Mouse (Mus musculus): Measurements from ENCODE around the gene Tradd.
"Not testable (repeated sequence)": the region's sequence is repeated elsewhere in the genome, so short reads cannot be mapped to it uniquely, and the experiment has no call there.

Tradd gene

GRCm38 (mm10) chr8:105295256-105295655 lies 30.8 kb upstream of the Tradd start:
- no peak for DNase-seq (ENCODE audit: low spot score in 2 of 2)

- DNase-seq (ENCODE audit: low spot score in 2 of 2) = no peak
These were observed 30.4 kb upstream of the Tradd start for GRCm38 (mm10) chr8:105294776-105295175.

- no peak for DNase-seq (ENCODE audit: low spot score in 2 of 2)
These were observed 29.0 kb upstream of the Tradd start for GRCm38 (mm10) chr8:105293405-105293804.

- DNase-seq (ENCODE audit: low spot score in 2 of 2) = no peak
These were observed 28.1 kb upstream of the Tradd start for GRCm38 (mm10) chr8:105292471-105292870.

GRCm38 (mm10) chr8:105291802-105292201 lies 27.4 kb upstream of the Tradd start:
- not testable (repeated sequence) for DNase-seq (ENCODE audit: low spot score in 2 of 2)

- DNase-seq (ENCODE audit: low spot score in 2 of 2) = not testable (repeated sequence)
These were observed 27.0 kb upstream of the Tradd start for GRCm38 (mm10) chr8:105291364-105291763.

GRCm38 (mm10) chr8:105290554-105291314 lies 26.3 kb upstream of the Tradd start:
- DNase-seq (ENCODE audit: low spot score in 2 of 2) = peak; percentile 59 to 72

- DNase-seq (ENCODE audit: low spot score in 2 of 2) = no peak
These were observed 25.5 kb upstream of the Tradd start, which contains the start of gene 4931428F04Rik for GRCm38 (mm10) chr8:105289805-105290460. TSS of gene 4931428F04Rik (minus strand) at chr8:105289864.

- peak; percentile 91 to 92 for DNase-seq (ENCODE audit: low spot score in 2 of 2)
These were observed 24.7 kb upstream of the Tradd start for GRCm38 (mm10) chr8:105288958-105289732.

GRCm38 (mm10) chr8:105288231-105288630 lies 23.8 kb upstream of the Tradd start:
- DNase-seq (ENCODE audit: low spot score in 2 of 2) = no peak

- no peak for DNase-seq (ENCODE audit: low spot score in 2 of 2)
These were observed 22.5 kb upstream of the Tradd start for GRCm38 (mm10) chr8:105286907-105287306.

GRCm38 (mm10) chr8:105285514-105285913 lies 21.1 kb upstream of the Tradd start:
- no peak for DNase-seq (ENCODE audit: low spot score in 2 of 2)

GRCm38 (mm10) chr8:105283074-105283473 lies 18.7 kb upstream of the Tradd start:
- DNase-seq (ENCODE audit: low spot score in 2 of 2) = no peak

GRCm38 (mm10) chr8:105282239-105282638 lies 17.8 kb upstream of the Tradd start:
- no peak for DNase-seq (ENCODE audit: low spot score in 2 of 2)

- no peak for DNase-seq (ENCODE audit: low spot score in 2 of 2)
These were observed 17.4 kb upstream of the Tradd start for GRCm38 (mm10) chr8:105281821-105282220.

- no peak for DNase-seq (ENCODE audit: low spot score in 2 of 2)
These were observed 16.2 kb upstream of the Tradd start for GRCm38 (mm10) chr8:105280567-105280966.

- DNase-seq (ENCODE audit: low spot score in 2 of 2) = peak in 1 of 2 experiments; percentile 72
These were observed 14.5 kb upstream of the Tradd start for GRCm38 (mm10) chr8:105278911-105279334.

- no peak for DNase-seq (ENCODE audit: low spot score in 2 of 2)
These were observed 12.1 kb upstream of the Tradd start for GRCm38 (mm10) chr8:105276292-105277120.

- DNase-seq (ENCODE audit: low spot score in 2 of 2) = no peak
These were observed 11.4 kb upstream of the Tradd start, which contains the start of gene Nol3 for GRCm38 (mm10) chr8:105275840-105276239. TSS of gene Nol3 (plus strand) at chr8:105276140.

GRCm38 (mm10) chr8:105275387-105275786 lies 11.0 kb upstream of the Tradd start:
- no peak for DNase-seq (ENCODE audit: low spot score in 2 of 2)

GRCm38 (mm10) chr8:105270916-105271186 lies 6.4 kb upstream of the Tradd start:
- DNase-seq (ENCODE audit: low spot score in 2 of 2) = no peak

Measured in frontal cortex, postnatal 25 days (tissue).